8 mouse cellular contexts compared by ENCODE assay signal in genomic region chr2:60961281-60961680, GRCm38 (mm10). TPM values are rescaled to one million over a fixed set of nuclear protein-coding genes. Genes with fewer than 3 reads are reported as not detected.
A peak's percentile ranks its signal among the peaks of the same experiment; 100 is the strongest.
DNase-seq lines count a peak whose midpoint lies in the region; ATAC-seq lines count a peak whose summit lies in the region.

No protein-coding gene starts in this region.

- DNase-seq in 3T3-L1 (ENCODE audit: low read depth, low spot score) = peak; percentile 42
- peak; percentile 27 for DNase-seq in hindbrain, embryonic 11.5 days (ENCODE audit: low spot score)
- no peak for DNase-seq in liver, embryonic 13.5 days
- no peak for DNase-seq in right cerebral cortex, adult 18-20 months
- no peak for DNase-seq in adrenal gland, postnatal 4 days (ENCODE audit: low spot score in 2 of 2)
- no peak for DNase-seq in cerebellum, adult 8-10 months
- no peak for DNase-seq in layer of hippocampus, postnatal 14 days (ENCODE audit: low spot score in 2 of 2)

- no peaks in the 10 kb centered on the region for H3K27me3 ChIP-seq in hindbrain, embryonic 11.5 days (ENCODE audit: control insufficient read depth, insufficient read depth, low read length)
- peaks cover 44% of the 10 kb centered on the region for H3K27me3 ChIP-seq in liver, embryonic 13.5 days

- no peaks in the 10 kb centered on the region for H3K36me3 ChIP-seq in hindbrain, embryonic 11.5 days (ENCODE audit: control insufficient read depth, insufficient read depth, low read length)
- H3K36me3 ChIP-seq in liver, embryonic 13.5 days = no peaks in the 10 kb centered on the region

- no peak for ATAC-seq in hindbrain, embryonic 11.5 days (ENCODE audit: low FRiP score)
- no peak for ATAC-seq in liver, embryonic 13.5 days (ENCODE audit: low read depth)

- 0 out of 2 replicates have a peak overlapping the region, but pooled peaks have one; percentile 2 for H3K9ac ChIP-seq in hindbrain, embryonic 11.5 days (ENCODE audit: low read depth, low read length)
- H3K9ac ChIP-seq in liver, embryonic 13.5 days = no peak overlapping the region

- H3K27ac ChIP-seq in brown adipose tissue, adult 24 weeks (replicated peaks; ENCODE audit: low read depth, low read length) = peak overlapping the region; percentile 46
- H3K27ac ChIP-seq in hindbrain, embryonic 11.5 days (ENCODE audit: low read depth, low read length) = no peak overlapping the region
- peak overlapping the region; percentile 29; the same call in 1 of the 2 replicates for H3K27ac ChIP-seq in liver, embryonic 13.5 days

- H3K9me3 ChIP-seq in hindbrain, embryonic 11.5 days (ENCODE audit: control insufficient read depth, low read length) = no peaks in the 10 kb centered on the region
- no peaks in the 10 kb centered on the region for H3K9me3 ChIP-seq in liver, embryonic 13.5 days (replicated peaks)

- peak overlapping the region; percentile 100 for H3K4me3 ChIP-seq in brown adipose tissue, adult 24 weeks (ENCODE audit: insufficient read depth, low read depth, low read length)
- peak overlapping the region; percentile 74; the same call in 1 of the 2 replicates for H3K4me3 ChIP-seq in hindbrain, embryonic 11.5 days (ENCODE audit: low read depth, low read length)
- peak overlapping the region; percentile 61 for H3K4me3 ChIP-seq in liver, embryonic 13.5 days (replicated peaks)

- H3K4me2 ChIP-seq in hindbrain, embryonic 11.5 days (replicated peaks; ENCODE audit: low read depth, low read length) = peak overlapping the region; percentile 78; the same call in 1 of the 2 replicates
- peak overlapping the region; percentile 66 for H3K4me2 ChIP-seq in liver, embryonic 13.5 days

- WGBS in hindbrain, embryonic 11.5 days = 35% methylated on average over 5 of the region's 5 CpGs
- WGBS in liver, embryonic 13.5 days (ENCODE audit: insufficient replicate concordance) = 64% methylated on average over 5 of the region's 5 CpGs

- H3K4me1 ChIP-seq in brown adipose tissue, adult 24 weeks (ENCODE audit: control insufficient read depth, insufficient read depth, insufficient read length, low read length) = peaks cover 8% of the 10 kb centered on the region; the same call in 1 of the 2 replicates
- no peaks in the 10 kb centered on the region for H3K4me1 ChIP-seq in hindbrain, embryonic 11.5 days (replicated peaks; ENCODE audit: control insufficient read depth, insufficient read depth, low read length)
- H3K4me1 ChIP-seq in liver, embryonic 13.5 days (replicated peaks) = no peaks in the 10 kb centered on the region

RNA-seq across cellular contexts. Expression of gene Rbms1, which starts 1.7 kb away (rescaled TPM):
- 35.1 and 50.4 TPM in 2 replicates for polyA plus RNA-seq in brown adipose tissue, adult 24 weeks (2012; ENCODE audit: insufficient read depth, insufficient read length, missing spikeins)
- 66.7 and 78.6 TPM in 2 replicates for polyA plus RNA-seq in hindbrain, embryonic 11.5 days (2014; fragmentation: Nextera tagmentation; extraction: Ambion mirVana)
- 42.5 and 42.8 TPM in 2 replicates for polyA plus RNA-seq in liver, embryonic 13.5 days (2015; fragmentation: Nextera tagmentation; extraction: Ambion mirVana)
- 100 to 1,000 TPM in 1 of 2 experiments, 10 to 100 TPM in 1; 93.4 to 102 TPM for total RNA-seq in adrenal gland, postnatal 4 days (2021)
- 10 to 100 TPM; 17.9 to 19.1 TPM for total RNA-seq in layer of hippocampus, postnatal 14 days (2021)

Comparison
In these comparisons a context has a peak if more than half of its experiments do, and no peak if none do; other contexts are left out.
1. DNase-seq: peak in 3T3-L1 (single experiment) and hindbrain, embryonic 11.5 days (single experiment); none in liver, embryonic 13.5 days (single experiment), right cerebral cortex, adult 18-20 months (single experiment), adrenal gland, postnatal 4 days (0 of 2), cerebellum, adult 8-10 months (single experiment) and layer of hippocampus, postnatal 14 days (0 of 2).
2. Peak in every context shown above with its lines, with median percentiles within 50 percentile points of each other: H3K4me3 ChIP-seq.